Mouse (Mus musculus): Measurements from ENCODE around the gene Ccdc121. TPM values are rescaled to one million over a fixed set of nuclear protein-coding genes. Genes with fewer than 3 reads are reported as not detected.
A peak's percentile ranks its signal among the peaks of the same experiment; 100 is the strongest.

Ccdc121 gene
- 0.12 and 0.15 TPM in 2 replicates for polyA plus RNA-seq (2015; fragmentation: Nextera tagmentation; extraction: Ambion mirVana)

DNA sequence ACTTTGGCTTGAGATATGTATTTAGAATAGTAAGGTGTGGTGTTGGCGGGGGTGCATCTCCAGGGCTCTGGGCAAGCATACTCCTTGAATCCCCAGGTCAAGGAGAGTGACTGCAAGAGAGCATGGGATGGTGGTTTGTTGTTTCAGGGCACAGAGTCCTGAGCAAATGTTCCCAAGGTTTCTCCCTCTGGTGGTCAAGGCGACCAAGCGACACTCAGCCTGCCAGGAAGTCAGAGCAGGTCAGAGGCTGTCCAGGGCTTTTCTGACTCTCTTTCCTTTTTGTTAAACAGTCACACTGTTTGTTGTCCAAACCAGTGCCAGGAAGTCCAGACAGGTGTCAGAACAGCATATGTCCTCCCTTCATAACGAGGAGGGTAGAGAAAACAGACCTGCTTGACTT lies at the start of gene Ccdc121:
TSS of gene Ccdc121 (minus strand) at position 145 of the 400 bp plus-strand sequence.
- H3K27me3 ChIP-seq = no peaks in the 10 kb centered on the region

DNA sequence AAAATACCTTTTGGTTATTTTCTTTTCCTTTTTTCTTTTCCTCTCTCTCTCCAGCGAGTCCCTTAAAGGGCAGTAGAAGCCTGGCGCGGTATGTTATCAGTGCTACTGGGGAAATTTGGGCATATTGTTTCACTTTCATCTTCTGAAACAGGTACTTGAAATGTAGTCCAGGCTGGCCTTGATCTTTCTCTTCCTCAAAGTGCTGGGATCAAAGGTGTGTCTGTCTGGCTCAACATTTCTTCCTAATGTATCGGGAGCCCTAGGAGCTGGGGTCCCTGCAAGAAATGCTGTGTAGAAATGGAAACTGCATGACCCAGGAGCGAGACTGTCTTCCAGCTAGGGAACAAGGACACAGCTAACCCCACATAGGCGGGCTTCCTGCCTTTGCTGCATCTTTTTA lies 49.1 kb upstream of the Ccdc121 start:
- Histone ChIP-seq H3K27ac (no peak overlapping the region), H3K9me3 (no peaks in the 10 kb centered on the region)
- 68% methylated on average over 6 of the region's 6 CpGs for WGBS

More for the DNA sequence above, at the start of gene Ccdc121:
- no peak within 1 kb of the TSS for H3K4me2 ChIP-seq
- H3K27ac ChIP-seq = no peak within 1 kb of the TSS
- WGBS = 66% methylated on average over 4 of the region's 4 CpGs
- no peak for ATAC-seq (ENCODE audit: insufficient number of reproducible peaks, low FRiP score, low TSS enrichment, low read depth)
- no peaks in the 10 kb centered on the region for H3K36me3 ChIP-seq
- no peak within 1 kb of the TSS for H3K9ac ChIP-seq
- H3K9me3 ChIP-seq = no peaks in the 10 kb centered on the region
- H3K4me1 ChIP-seq = peaks cover 9% of the 10 kb centered on the region
- H3K4me3 ChIP-seq = no peak within 1 kb of the TSS

DNA sequence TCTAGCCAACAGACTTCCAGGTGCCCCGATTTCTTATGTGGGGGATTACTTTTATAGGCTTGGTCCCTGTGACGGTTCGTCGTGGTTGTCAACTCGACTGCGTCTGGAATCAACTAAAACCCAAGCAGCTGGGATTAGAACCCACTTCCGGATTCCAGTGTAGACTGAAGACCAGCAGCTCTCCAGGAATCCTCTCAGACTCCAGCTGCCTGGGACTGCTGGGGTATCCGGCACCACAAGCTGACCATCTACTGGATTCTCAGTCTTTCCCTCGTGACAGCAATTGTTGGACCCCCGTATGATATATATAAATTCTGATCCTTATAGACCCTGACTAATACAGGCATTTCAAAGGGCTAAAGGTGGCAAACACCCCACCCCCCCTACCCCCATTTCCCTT lies 48.4 kb upstream of the Ccdc121 start:
- no peaks in the 10 kb centered on the region for H3K27me3 ChIP-seq
- no peak for ATAC-seq (ENCODE audit: insufficient number of reproducible peaks, low FRiP score, low TSS enrichment, low read depth)
- H3K9ac ChIP-seq = no peak overlapping the region
- H3K4me1 ChIP-seq = peaks cover 21% of the 10 kb centered on the region
- H3K4me3 ChIP-seq = no peak overlapping the region
- 42% methylated on average over 10 of the region's 10 CpGs for WGBS
- no peaks in the 10 kb centered on the region for H3K36me3 ChIP-seq
- H3K4me2 ChIP-seq = no peak overlapping the region
- no peak overlapping the region for H3K27ac ChIP-seq
- H3K9me3 ChIP-seq = no peaks in the 10 kb centered on the region

More for the DNA sequence above, 49.1 kb upstream of the Ccdc121 start:
- ATAC-seq (ENCODE audit: insufficient number of reproducible peaks, low FRiP score, low TSS enrichment, low read depth) = no peak
- H3K36me3 ChIP-seq = no peaks in the 10 kb centered on the region
- no peak overlapping the region for H3K4me2 ChIP-seq
- no peak overlapping the region for H3K4me3 ChIP-seq
- no peaks in the 10 kb centered on the region for H3K27me3 ChIP-seq
- peaks cover 21% of the 10 kb centered on the region for H3K4me1 ChIP-seq
- H3K9ac ChIP-seq = no peak overlapping the region

DNA sequence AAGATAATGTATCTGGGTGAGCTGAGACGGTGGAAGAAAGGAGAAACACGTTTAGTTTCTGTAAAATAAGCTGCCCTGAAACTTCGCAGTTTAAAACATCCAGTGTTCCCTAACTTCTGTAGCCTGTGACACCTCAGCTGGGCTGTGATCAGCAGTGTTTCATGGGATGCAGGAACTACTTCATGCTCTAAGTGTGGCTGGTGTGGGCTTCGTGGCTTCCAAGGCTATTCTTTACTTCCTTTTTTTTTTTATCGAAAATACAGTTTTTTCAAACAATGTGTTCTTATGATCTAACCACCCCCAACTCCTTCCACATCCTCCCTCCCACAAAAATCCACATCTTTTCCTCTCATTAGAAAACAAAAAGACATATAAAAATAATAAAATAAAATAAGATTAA lies 44.2 kb upstream of the Ccdc121 start:
- Histone ChIP-seq H3K4me2 (no peak overlapping the region), H3K9me3 (no peaks in the 10 kb centered on the region), H3K27me3 (no peaks in the 10 kb centered on the region), H3K36me3 (no peaks in the 10 kb centered on the region), H3K27ac (no peak overlapping the region), H3K9ac (no peak overlapping the region), H3K4me1 (peaks cover 20% of the 10 kb centered on the region), H3K4me3 (no peak overlapping the region)
- WGBS = 82% methylated on average over 5 of the region's 5 CpGs
- ATAC-seq (ENCODE audit: insufficient number of reproducible peaks, low FRiP score, low TSS enrichment, low read depth) = no peak

DNA sequence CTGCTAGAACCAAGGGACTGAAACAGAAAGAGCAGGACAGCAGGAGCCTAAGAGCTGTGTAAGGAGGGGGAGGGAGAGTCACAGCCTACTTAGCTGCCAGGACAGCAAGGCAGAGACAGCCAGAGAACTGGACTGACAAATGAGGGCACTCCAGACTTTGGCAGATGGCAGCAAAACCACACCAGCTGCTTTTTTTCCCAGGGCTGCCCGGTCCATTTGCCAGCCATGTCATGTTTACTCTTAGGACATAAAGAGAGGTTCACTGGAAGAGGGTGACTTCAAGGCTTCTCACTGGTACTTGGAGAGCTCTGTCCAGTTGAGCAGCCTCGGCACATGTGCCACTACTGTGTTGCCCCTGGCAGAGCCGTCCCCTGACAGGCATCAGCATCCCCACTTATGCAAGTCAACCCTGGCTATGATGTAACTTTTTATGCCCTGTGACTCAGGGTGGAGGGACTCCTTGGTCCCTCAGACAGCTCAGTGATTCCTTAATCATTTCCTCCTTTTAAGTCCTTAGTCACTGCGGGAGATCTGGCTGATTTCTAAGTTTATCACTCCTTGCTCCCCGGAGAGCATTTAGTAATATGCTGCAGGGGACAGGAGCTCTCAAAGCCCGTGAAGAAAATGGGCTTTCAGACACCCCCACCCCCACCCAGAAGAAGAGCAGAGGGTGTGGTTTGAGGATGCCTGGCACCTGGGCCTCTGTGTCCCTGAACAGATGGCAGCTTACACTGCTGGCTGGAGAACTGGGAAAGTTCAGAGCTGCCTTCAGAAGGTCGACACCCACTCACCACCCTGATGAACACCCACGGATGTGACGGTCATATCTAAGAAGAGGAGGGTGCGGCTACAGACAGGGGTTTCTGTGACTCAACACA lies 41.5 kb upstream of the Ccdc121 start:
- Histone ChIP-seq H3K9ac (no peak overlapping the region), H3K9me3 (no peaks in the 10 kb centered on the region), H3K27me3 (no peaks in the 10 kb centered on the region), H3K4me2 (no peak overlapping the region), H3K4me1 (peaks cover 17% of the 10 kb centered on the region), H3K27ac (no peak overlapping the region), H3K36me3 (no peaks in the 10 kb centered on the region), H3K4me3 (no peak overlapping the region)
- 33% methylated on average over 10 of the region's 10 CpGs for WGBS
- ATAC-seq (ENCODE audit: insufficient number of reproducible peaks, low FRiP score, low TSS enrichment, low read depth) = no peak

DNA sequence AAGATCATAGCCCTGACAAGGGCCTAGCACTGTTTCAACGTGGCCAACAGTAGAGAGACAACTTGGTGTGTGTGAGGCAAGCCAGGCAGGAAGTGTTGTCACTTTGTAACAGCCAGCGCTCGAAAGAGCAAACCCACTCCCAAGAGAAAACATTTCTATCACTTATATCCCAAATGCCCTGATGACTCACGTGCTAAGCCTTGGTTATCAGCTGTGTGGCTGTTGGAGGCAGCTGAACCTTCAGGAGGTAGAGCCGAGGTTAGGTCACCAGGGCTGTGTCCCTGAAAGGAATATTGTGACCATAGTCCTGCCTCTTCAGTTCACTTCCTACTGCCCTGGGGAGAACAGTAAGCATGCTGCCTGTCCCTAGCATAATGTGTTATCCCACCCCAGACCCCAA lies 39.6 kb upstream of the Ccdc121 start:
- Histone ChIP-seq H3K4me1 (peaks cover 17% of the 10 kb centered on the region), H3K4me3 (no peak overlapping the region), H3K27ac (no peak overlapping the region), H3K9me3 (no peaks in the 10 kb centered on the region), H3K36me3 (no peaks in the 10 kb centered on the region), H3K4me2 (no peak overlapping the region), H3K27me3 (no peaks in the 10 kb centered on the region), H3K9ac (no peak overlapping the region)
- no peak for ATAC-seq (ENCODE audit: insufficient number of reproducible peaks, low FRiP score, low TSS enrichment, low read depth)
- 66% methylated on average over 5 of the region's 5 CpGs for WGBS

DNA sequence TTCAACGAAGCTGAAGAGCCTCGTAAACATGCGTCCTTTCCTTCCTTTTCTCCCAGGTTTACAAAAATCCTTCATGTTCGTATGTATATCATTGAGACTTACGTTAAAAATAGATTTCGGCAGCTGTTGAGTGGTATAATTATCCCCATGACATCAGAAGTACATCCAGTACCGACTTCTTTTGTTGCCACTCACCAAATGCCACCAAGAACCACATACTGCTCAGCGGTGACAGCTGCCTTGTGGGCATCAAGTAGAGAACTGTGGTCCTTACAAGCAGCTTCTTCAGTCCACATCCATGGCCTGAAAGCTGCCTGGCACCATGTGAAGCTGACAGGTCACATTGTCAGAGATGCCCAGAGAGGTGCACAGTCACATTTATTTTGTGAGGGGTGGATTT lies 38.7 kb upstream of the Ccdc121 start:
- peaks cover 19% of the 10 kb centered on the region for H3K4me1 ChIP-seq
- no peak overlapping the region for H3K4me3 ChIP-seq
- no peaks in the 10 kb centered on the region for H3K9me3 ChIP-seq
- no peak overlapping the region for H3K4me2 ChIP-seq
- H3K36me3 ChIP-seq = no peaks in the 10 kb centered on the region
- 79% methylated on average over 8 of the region's 8 CpGs for WGBS
- no peak for ATAC-seq (ENCODE audit: insufficient number of reproducible peaks, low FRiP score, low TSS enrichment, low read depth)
- H3K9ac ChIP-seq = no peak overlapping the region
- H3K27ac ChIP-seq = no peak overlapping the region
- no peaks in the 10 kb centered on the region for H3K27me3 ChIP-seq

DNA sequence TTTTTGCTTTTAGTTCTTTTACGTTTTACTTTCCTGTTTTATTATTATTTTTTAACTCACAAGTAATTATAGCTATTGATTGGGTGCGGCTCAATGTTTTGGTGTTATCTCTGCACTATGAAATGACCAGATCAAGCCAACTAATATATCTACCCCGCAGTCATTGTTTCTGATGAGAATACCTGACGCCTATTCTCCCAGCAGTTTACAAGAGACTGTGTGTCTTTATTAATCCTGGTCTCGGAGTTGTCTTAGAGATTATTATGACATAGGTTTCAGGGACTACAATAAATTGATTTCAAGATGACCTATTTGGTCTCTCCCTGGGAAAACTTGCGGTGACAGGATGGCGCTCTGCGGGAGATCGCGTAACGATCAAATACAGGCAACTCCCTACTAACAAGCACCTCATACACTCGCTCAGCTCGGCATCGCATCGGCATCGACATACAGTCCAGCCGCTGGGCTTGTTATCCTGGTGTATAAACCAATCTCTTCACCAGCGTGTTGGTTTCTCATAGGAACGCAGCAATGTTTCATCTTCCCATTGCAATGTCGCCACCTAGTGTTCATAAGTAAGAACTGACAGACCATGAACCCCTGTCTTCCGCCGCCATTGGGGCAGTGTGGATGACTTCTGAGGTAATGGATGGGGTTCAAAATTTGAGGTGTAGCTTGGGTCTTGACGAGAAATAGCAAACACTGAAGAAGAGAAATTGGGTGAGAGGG lies 34.0 kb upstream of the Ccdc121 start:
- H3K9me3 ChIP-seq = no peaks in the 10 kb centered on the region
- H3K27me3 ChIP-seq = peaks cover 7% of the 10 kb centered on the region
- 0 out of 2 replicates have a peak overlapping the region, but pooled peaks have one; percentile 25 for H3K4me2 ChIP-seq
- peak overlapping the region; percentile 12; the same call in 1 of the 2 replicates for H3K4me3 ChIP-seq
- peaks cover 11% of the 10 kb centered on the region for H3K4me1 ChIP-seq
- H3K27ac ChIP-seq = no peak overlapping the region
- H3K9ac ChIP-seq = no peak overlapping the region
- ATAC-seq (ENCODE audit: insufficient number of reproducible peaks, low FRiP score, low TSS enrichment, low read depth) = 0 out of 2 replicates have a peak, but pooled peaks have one; percentile 53
- 25% methylated on average over 23 of the region's 23 CpGs for WGBS
- H3K36me3 ChIP-seq = no peaks in the 10 kb centered on the region

DNA sequence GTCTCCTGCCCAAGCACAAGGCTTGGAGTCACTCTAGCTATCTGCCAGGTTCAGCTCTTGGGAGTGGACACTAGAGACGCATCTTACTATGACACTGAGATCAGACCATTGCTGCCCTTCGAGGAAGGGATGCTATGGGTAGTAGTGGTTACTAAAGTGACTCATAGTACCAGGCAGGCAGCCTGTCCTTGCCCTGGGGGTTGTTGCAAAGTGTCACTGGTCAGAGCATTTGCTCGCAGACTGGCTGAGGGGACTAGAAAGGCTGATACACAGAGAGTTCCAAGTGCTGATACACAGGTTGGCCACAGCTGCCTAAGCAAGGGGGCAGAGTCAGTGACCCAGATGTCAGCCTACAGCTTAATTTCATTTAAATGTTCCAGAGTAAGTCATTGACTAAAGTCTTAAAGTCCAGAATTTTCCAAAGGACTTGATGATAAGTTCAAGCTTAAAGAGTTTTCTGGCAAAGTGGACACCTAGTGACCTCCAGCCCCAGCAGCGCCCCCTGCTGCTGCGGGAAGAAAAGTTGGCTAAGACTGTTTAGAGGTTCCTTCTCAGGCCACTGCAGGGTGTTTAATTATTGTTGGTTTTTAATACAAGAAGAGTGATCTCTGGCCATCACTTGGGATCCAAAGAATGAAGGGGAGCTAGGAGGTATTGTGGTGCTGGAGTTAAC lies 32.6 kb upstream of the Ccdc121 start:
- Histone ChIP-seq H3K9ac (no peak overlapping the region), H3K27me3 (peaks cover 9% of the 10 kb centered on the region), H3K4me1 (peaks cover 12% of the 10 kb centered on the region), H3K27ac (no peak overlapping the region), H3K36me3 (no peaks in the 10 kb centered on the region), H3K9me3 (no peaks in the 10 kb centered on the region), H3K4me2 (no peak overlapping the region), H3K4me3 (no peak overlapping the region)
- ATAC-seq (ENCODE audit: insufficient number of reproducible peaks, low FRiP score, low TSS enrichment, low read depth) = no peak
- WGBS = 78% methylated on average over 5 of the region's 5 CpGs

DNA sequence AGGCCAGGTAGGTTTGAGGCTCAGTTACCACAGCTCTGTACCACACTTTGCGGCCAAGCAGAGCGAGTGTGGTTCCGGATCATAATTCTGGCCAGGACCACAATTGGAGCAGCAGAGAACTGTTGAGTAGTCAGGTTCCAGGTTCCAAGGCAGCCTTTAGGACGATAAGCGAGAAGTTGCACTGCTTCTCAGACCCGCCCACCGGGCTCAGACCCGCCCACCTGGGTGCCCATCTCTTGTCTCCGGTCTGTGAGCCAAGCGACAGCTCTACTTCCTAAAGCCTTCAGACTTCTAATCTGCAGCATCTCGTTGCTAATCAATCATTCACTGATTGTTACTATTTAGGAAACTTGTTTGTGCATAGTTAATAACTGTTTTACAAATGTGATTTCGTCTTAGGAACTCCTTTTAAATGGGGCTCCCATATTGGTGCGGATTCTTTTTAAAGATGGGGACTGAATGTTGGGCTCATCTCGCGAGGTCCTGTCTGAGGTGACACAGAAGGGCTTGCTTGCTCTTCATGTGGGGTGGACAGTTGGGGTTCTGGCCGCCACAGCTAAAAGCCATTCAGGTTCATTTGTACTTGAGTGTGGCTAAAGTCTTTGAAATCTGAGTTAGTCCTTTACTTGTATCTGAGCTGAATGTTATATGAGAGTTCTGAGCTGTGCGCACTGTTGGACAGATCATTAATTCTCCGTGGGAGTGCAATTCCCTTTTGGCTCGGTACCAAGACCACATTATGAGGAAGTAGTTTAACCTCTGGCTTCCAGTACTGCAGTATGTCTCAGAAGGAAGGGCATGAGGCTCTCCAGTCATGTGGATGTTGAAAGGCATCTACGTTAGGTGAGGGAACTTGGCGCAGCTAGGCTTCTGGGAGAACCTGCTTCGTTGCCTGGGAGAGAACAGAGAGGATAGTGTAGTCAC lies 28.9 kb upstream of the Ccdc121 start:
- H3K27me3 ChIP-seq = peaks cover 15% of the 10 kb centered on the region
- no peak overlapping the region for H3K9ac ChIP-seq
- no peak for ATAC-seq (ENCODE audit: insufficient number of reproducible peaks, low FRiP score, low TSS enrichment, low read depth)
- H3K4me1 ChIP-seq = peaks cover 21% of the 10 kb centered on the region
- H3K27ac ChIP-seq = no peak overlapping the region
- no peaks in the 10 kb centered on the region for H3K36me3 ChIP-seq
- no peaks in the 10 kb centered on the region for H3K9me3 ChIP-seq
- H3K4me2 ChIP-seq = no peak overlapping the region
- WGBS = 49% methylated on average over 22 of the region's 22 CpGs
- no peak overlapping the region for H3K4me3 ChIP-seq

All from limb, embryonic 15.5 days (tissue).